Mouse (Mus musculus): ENCODE data around the gene Spats1. TPM values are rescaled to one million over a fixed set of nuclear protein-coding genes. Genes with fewer than 3 reads are reported as not detected.

Spats1 gene
- polyA plus RNA-seq, 1 experiment from 2014 or later: 0.62 TPM

DNA sequence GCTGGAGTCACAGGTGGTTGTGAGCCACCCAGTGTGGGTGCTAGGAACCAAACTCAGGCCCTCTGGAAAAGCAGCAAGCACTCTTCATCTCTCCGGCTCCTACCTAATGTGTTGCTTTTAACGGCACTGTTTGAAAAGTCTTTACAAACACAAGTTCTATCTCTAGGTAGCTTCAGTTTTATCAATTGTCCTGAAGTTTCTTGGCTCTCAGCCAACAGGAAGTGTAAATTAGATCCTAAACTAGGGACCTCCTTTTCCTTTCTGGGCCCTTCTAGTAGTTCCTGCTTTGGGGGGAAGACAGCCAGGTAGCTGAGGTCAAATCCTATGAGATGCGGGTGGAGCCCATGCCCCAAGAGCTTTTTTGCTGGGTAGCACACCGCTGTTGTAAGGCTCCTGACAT, 35.7 kb upstream of the Spats1 start:
- 96% methylated on average over 4 of the region's 4 CpGs for WGBS
- Histone ChIP-seq H3K9ac (no peak overlapping the region), H3K9me3 (replicated peaks) (no peaks in the 10 kb centered on the region), H3K4me3 (no peak overlapping the region), H3K27ac (no peak overlapping the region), H3K27me3 (no peaks in the 10 kb centered on the region), H3K36me3 (peaks cover 29% of the 10 kb centered on the region), H3K4me1 (peaks cover 11% of the 10 kb centered on the region; the same call in 1 of the 2 replicates), H3K4me2 (replicated peaks) (no peak overlapping the region)
- no peak for ATAC-seq (ENCODE audit: low FRiP score)

DNA sequence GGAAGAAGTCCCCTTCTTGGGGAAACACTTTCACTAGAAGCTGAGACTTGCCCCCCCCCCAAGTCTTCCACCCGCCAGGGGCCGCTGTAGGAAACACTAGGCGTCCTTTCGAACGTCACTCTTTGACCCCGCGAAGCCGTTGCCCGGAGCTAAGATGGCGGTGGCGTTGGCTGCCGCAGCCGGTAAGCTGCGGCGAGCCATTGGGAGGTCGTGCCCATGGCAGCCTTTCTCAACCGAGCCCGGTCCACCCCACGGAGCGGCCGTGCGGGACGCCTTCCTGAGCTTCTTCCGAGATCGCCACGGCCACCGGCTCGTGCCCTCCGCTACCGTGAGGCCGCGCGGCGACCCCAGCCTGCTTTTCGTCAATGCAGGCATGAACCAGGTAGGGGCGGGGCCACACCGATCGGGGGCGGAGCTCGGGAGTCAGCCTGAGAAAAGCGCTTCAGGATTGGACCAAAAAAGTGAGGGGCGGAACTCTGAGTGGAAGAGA, 31.5 kb upstream of the Spats1 start, which contains the start of gene Aars2:
Gene Aars2 (plus strand): TSS at position 142 of the 490 bp plus-strand sequence.
- Histone ChIP-seq H3K4me3 (peak within 1 kb of the TSS; percentile 74), H3K4me1 (peaks cover 11% of the 10 kb centered on the region; the same call in 1 of the 2 replicates), H3K27me3 (no peaks in the 10 kb centered on the region), H3K9me3 (replicated peaks) (no peaks in the 10 kb centered on the region), H3K36me3 (peaks cover 20% of the 10 kb centered on the region), H3K9ac (peak within 1 kb of the TSS; percentile 79), H3K27ac (peak within 1 kb of the TSS; percentile 86), H3K4me2 (replicated peaks) (peak within 1 kb of the TSS; percentile 41)
- WGBS: under 1% methylated on average over 42 of the region's 42 CpGs
- ATAC-seq (ENCODE audit: low FRiP score): peak; percentile 93

DNA sequence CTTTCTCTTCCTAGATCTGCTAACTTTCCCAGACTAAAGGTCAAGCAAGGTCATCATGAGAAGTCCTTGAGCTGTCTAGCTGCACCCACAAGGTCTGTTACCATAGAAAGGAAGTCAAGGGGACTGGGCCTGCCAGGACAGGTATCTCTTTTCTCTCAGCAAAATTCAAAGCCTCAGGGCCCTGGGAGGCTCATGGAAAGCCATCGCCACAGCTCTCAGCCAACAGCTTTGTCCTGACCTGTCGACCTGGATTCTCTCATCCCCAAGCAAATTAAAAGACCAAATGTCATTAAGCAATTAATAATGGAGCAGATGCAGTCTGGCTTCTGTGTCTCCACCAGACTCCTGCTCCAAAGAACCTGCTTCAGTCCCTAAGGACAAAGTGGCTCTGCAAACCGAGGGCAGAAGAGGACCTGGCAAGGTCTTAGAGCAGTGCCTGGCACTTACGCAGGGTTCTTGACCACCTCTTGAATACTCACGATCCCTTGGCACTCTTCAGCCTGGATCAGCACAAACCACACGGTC, 30.8 kb upstream of the Spats1 start:
- Histone ChIP-seq H3K9me3 (replicated peaks) (no peaks in the 10 kb centered on the region), H3K27me3 (no peaks in the 10 kb centered on the region), H3K27ac (no peak overlapping the region), H3K9ac (no peak overlapping the region), H3K4me3 (no peak overlapping the region), H3K36me3 (peaks cover 20% of the 10 kb centered on the region), H3K4me1 (peaks cover 12% of the 10 kb centered on the region; the same call in 1 of the 2 replicates), H3K4me2 (replicated peaks) (no peak overlapping the region)
- peak; percentile 7; the same call in 1 of the 2 replicates for ATAC-seq (ENCODE audit: low FRiP score)
- WGBS: 70% methylated on average over 6 of the region's 6 CpGs

DNA sequence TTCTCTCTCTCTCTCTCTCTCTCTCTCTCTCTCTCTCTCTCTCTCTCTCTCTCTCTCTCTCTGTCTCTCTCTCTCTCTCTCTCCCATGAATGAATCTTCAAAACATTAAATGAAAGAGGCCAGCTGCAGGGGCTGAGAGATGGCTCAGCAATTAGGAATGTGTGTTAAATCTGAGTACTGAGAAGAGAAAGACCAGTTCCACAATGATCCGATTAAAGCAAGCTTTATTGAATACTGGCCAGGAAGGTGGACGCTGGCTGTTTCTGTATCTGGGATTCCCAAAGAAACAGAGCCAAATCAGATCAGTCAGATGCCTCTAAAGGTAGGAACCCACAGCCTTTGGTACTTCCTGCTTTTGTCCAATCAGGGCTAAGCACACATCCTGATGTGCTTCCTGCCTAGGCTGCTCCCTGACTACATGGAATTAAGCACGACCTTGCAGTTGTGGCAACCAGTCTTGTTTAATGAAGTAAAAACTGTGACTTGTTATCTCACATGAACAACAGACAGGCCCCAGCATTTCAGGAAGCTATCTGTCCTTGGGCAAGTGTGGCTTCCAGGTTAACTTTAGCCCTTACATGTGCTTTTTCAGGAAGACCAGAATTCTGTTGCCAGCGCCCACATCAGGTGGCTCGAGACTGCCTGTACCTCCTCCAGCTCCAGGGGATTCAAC, 28.2 kb upstream of the Spats1 start:
- WGBS: 65% methylated on average over 5 of the region's 5 CpGs
- Histone ChIP-seq H3K4me2 (replicated peaks) (no peak overlapping the region), H3K36me3 (no peaks in the 10 kb centered on the region), H3K9me3 (replicated peaks) (no peaks in the 10 kb centered on the region), H3K27ac (no peak overlapping the region), H3K27me3 (no peaks in the 10 kb centered on the region), H3K9ac (no peak overlapping the region), H3K4me3 (no peak overlapping the region), H3K4me1 (peaks cover 14% of the 10 kb centered on the region; the same call in 1 of the 2 replicates)
- ATAC-seq (ENCODE audit: low FRiP score): no peak

DNA sequence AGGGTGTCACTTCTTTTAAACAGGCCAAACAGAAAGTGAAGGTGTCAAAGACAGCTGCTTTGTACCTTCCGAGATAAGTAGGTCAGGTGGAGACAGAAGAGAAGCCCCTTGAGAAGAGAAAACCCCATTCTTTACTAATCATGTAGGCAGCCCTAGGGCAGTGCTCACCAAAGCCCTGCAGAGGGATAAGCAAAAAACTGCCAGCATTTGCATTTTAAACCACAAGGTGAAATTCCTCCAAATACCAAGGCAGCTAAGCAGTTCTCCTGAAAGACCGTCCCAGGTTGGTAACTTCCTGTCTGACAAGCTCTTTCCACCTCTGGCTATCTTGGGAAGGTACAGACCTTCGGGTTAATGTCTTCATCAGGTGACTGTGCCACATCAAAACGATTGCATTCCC, 27.1 kb upstream of the Spats1 start:
- Histone ChIP-seq H3K4me1 (peaks cover 10% of the 10 kb centered on the region; the same call in 1 of the 2 replicates), H3K9me3 (replicated peaks) (no peaks in the 10 kb centered on the region), H3K4me3 (no peak overlapping the region), H3K27me3 (no peaks in the 10 kb centered on the region), H3K27ac (no peak overlapping the region), H3K36me3 (no peaks in the 10 kb centered on the region), H3K9ac (no peak overlapping the region), H3K4me2 (replicated peaks) (no peak overlapping the region)
- ATAC-seq (ENCODE audit: low FRiP score): no peak
- WGBS: 56% methylated on average over 4 of the region's 4 CpGs

DNA sequence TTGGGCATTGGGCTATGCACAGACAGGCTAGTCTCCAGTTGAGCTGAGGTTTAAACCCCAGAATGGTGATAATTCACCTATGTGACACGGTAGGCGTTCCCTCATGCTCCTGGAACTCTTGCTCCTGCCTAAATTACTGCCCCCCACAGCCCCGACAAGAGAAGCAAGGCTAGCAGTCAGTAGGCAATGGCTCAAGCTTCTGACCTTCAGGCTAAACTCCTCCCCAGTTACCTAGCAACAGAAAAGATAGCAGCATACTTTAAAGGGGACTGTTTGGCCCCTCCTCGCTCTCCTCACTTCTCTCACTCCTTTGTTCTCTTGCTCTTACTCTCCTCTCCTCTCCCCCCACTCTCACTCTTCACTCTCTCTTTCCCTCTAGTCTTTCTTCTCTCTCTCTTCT, 25.8 kb upstream of the Spats1 start:
- Histone ChIP-seq H3K4me3 (no peak overlapping the region), H3K36me3 (no peaks in the 10 kb centered on the region), H3K9ac (no peak overlapping the region), H3K4me2 (replicated peaks) (no peak overlapping the region), H3K9me3 (replicated peaks) (no peaks in the 10 kb centered on the region), H3K27ac (no peak overlapping the region), H3K27me3 (no peaks in the 10 kb centered on the region), H3K4me1 (0 out of 2 replicates have a peak, but pooled peaks cover 3% of the 10 kb centered on the region)
- ATAC-seq (ENCODE audit: low FRiP score): no peak
- 39% methylated on average over 4 of the region's 4 CpGs for WGBS

DNA sequence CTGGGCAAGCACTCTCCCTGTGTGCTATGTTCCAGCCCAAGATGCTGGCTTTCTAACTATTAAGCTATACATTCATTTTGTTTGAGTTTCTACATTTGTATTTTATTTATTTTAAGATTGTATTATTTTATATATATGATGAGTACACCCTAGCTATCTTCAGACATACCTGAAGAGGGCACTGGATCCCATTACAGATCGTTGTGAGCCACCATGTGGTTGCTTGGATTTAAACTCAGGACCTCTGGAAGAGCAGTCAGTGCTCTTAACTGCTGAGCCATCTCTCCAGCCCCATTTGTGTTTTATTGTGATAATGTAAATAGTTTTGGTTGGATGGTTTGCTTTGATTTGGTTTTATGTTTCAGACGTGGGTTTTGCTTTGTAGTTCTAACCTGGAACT, 24.3 kb upstream of the Spats1 start:
- no peak for ATAC-seq (ENCODE audit: low FRiP score)
- H3K9me3 ChIP-seq (replicated peaks): no peaks in the 10 kb centered on the region
- H3K36me3 ChIP-seq: no peaks in the 10 kb centered on the region
- H3K4me2 ChIP-seq (replicated peaks): no peak overlapping the region
- WGBS: 58% methylated on average over 2 of the region's 2 CpGs
- 0 out of 2 replicates have a peak, but pooled peaks cover 3% of the 10 kb centered on the region for H3K4me1 ChIP-seq
- no peak overlapping the region for H3K4me3 ChIP-seq
- no peak overlapping the region for H3K27ac ChIP-seq
- no peaks in the 10 kb centered on the region for H3K27me3 ChIP-seq
- no peak overlapping the region for H3K9ac ChIP-seq

DNA sequence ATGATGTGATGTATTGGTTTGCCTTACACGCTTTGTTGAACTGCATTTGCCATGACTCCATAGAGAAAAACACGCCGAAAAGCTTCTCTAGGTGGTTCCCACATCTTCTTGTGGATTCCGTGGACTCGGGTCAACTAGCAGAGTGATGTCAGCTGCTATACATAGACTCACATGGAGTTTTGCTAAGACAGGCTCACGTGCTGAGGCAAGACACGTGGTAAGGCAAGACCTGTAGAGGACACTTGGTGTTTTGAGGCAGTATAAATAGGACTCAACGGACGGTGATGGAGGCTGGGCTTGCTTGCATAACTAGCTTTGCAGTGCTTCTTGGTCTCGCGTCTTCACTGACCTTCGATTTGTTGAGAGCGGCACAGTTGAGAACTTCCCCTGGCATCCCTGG, 23.2 kb upstream of the Spats1 start:
- no peak for ATAC-seq (ENCODE audit: low FRiP score)
- H3K4me3 ChIP-seq: no peak overlapping the region
- no peaks in the 10 kb centered on the region for H3K27me3 ChIP-seq
- no peaks in the 10 kb centered on the region for H3K9me3 ChIP-seq (replicated peaks)
- 0 out of 2 replicates have a peak, but pooled peaks cover 3% of the 10 kb centered on the region for H3K4me1 ChIP-seq
- H3K36me3 ChIP-seq: no peaks in the 10 kb centered on the region
- H3K9ac ChIP-seq: no peak overlapping the region
- H3K27ac ChIP-seq: no peak overlapping the region
- WGBS: 88% methylated on average over 13 of the region's 13 CpGs
- H3K4me2 ChIP-seq (replicated peaks): no peak overlapping the region

DNA sequence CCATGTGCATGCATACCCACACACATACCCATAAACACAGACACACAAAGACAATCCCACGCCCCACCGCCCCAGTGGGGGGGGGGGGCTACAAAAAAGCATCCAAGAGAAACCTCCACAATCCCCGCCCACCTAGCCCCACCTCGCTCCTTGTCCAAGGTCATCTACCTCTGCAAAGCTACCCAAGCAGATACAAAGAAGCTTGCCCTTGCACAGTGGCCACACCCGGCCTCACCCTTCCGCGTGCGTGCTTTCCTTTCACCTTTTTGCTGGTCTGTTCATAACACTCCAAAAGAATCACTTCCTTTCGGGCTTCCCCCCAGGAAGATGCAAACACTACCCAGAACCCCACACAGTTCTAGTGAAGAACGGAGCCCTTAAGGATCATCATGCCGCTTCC, 20.2 kb upstream of the Spats1 start:
- WGBS: 83% methylated on average over 11 of the region's 11 CpGs
- H3K4me3 ChIP-seq: no peak overlapping the region
- no peaks in the 10 kb centered on the region for H3K4me1 ChIP-seq
- no peak for ATAC-seq (ENCODE audit: low FRiP score)
- no peaks in the 10 kb centered on the region for H3K36me3 ChIP-seq
- H3K4me2 ChIP-seq (replicated peaks): no peak overlapping the region
- no peak overlapping the region for H3K9ac ChIP-seq
- H3K9me3 ChIP-seq (replicated peaks): no peaks in the 10 kb centered on the region
- H3K27ac ChIP-seq: no peak overlapping the region
- H3K27me3 ChIP-seq: no peaks in the 10 kb centered on the region

DNA sequence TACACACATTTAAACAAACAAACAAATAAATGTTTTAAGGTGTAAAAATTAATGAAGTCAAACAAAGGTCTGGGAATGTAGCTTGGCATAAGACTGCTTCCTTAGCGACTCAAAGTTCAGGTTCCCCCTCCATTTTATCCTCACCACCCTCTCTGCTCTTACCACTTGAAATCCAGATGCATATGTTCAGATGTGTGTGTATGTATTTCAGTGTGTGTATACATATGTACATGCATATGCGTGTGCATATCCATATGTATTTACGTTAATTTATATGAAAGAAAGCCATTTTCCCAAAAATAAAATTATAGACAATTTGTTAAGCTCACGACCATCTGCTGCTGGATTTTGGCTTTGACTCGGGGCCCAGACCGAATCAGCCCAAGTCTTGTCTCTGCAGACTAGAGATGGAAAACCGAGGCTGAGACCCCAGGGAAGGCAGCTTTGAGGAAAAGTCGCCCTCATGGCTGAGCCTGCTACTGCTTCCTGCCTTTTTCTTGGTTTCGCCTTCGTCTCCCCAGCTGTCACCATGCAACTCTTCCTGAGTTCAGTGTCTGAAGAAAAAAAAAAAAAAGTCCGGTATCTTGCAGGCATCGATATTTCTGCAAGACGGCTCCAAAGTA, 15.4 kb upstream of the Spats1 start:
- H3K27ac ChIP-seq: no peak overlapping the region
- WGBS: 80% methylated on average over 13 of the region's 13 CpGs
- H3K4me3 ChIP-seq: no peak overlapping the region
- no peak overlapping the region for H3K9ac ChIP-seq
- no peaks in the 10 kb centered on the region for H3K4me1 ChIP-seq
- no peaks in the 10 kb centered on the region for H3K36me3 ChIP-seq
- H3K4me2 ChIP-seq (replicated peaks): no peak overlapping the region
- ATAC-seq (ENCODE audit: low FRiP score): no peak
- peaks cover 4% of the 10 kb centered on the region; the same call in 1 of the 2 replicates for H3K27me3 ChIP-seq
- H3K9me3 ChIP-seq (replicated peaks): no peaks in the 10 kb centered on the region

DNA sequence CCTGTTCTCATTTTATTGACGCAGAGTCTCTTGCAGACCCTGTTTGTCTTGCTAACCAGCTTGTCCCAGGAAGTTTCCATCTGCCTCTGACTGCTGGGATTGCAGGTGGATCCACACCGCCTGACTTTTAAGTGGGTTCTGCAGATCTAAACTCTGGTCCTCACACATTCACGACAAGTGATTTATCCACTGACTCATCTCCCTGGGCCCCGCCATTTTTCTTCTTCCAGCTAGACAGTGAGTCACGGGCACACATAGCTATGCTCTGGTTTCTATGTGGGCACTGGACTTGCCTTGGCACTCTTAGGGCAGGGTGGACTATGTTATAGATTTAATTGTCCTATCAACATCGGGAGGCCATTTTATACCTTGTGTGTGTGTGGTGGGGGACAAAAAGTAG, 14.5 kb upstream of the Spats1 start:
- Histone ChIP-seq H3K27me3 (peaks cover 4% of the 10 kb centered on the region; the same call in 1 of the 2 replicates), H3K4me1 (no peaks in the 10 kb centered on the region), H3K9me3 (replicated peaks) (no peaks in the 10 kb centered on the region), H3K36me3 (no peaks in the 10 kb centered on the region), H3K9ac (no peak overlapping the region), H3K27ac (no peak overlapping the region), H3K4me3 (no peak overlapping the region), H3K4me2 (replicated peaks) (no peak overlapping the region)
- no peak for ATAC-seq (ENCODE audit: low FRiP score)
- WGBS: 87% methylated on average over 6 of the region's 6 CpGs

DNA sequence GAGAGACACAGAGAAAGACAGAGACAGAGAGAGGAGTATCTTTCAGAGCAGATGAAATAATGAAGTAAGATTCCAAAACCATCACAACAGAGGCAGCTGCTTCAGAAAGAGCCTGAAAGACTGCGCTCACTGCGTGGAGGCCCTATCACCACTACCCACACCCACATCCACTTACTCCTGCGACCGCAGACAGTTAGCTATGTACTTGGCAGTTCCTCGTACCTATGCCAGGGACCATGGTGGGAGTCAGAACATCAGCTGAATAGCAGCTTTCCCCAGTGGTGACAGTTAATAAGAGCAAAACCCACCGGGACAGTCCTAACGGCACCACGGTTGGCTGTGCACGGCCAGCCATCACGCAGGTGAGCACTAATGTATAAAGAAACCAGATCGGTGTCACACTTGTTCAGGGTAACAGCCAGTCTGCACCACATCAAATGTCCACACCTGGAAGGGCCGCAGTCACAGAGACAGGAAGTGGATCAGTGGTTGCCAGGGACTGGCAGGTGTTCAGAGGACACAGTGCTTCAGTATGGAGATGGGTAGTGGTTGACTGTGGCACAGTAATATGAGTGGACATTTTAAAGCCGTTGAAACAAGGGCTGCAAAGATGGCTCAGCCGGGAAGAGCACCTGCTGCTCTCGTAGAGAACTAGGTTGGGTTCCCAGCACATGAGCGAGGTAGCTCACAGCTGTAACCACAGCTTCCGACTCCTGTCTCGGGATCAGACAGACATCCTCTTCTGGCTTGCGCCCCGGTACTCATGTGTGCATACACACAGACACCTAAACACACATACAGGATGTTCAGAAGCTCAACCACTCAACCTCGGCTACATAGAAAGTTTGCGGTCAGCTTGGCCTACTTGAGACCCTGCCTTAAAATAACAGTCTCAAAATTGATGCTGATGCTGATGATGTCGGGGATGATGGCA, 13.4 kb upstream of the Spats1 start:
- H3K4me2 ChIP-seq (replicated peaks): no peak overlapping the region
- no peaks in the 10 kb centered on the region for H3K4me1 ChIP-seq
- no peaks in the 10 kb centered on the region for H3K9me3 ChIP-seq (replicated peaks)
- H3K36me3 ChIP-seq: no peaks in the 10 kb centered on the region
- H3K27me3 ChIP-seq: peaks cover 4% of the 10 kb centered on the region; the same call in 1 of the 2 replicates
- no peak for ATAC-seq (ENCODE audit: low FRiP score)
- no peak overlapping the region for H3K9ac ChIP-seq
- H3K4me3 ChIP-seq: no peak overlapping the region
- WGBS: 92% methylated on average over 23 of the region's 23 CpGs
- no peak overlapping the region for H3K27ac ChIP-seq
